Mouse (Mus musculus): Measurements from ENCODE around the gene Emc9. TPM values are rescaled to one million over a fixed set of nuclear protein-coding genes. Genes with fewer than 3 reads are reported as not detected.

The Emc9 gene
- 10 to 100 TPM; 44.7 to 58.2 TPM for total RNA-seq (2021)
- long read RNA-seq, experiment 1, transcript Emc9-201 (5 exons, 855 nt): major isoform, 35 of 40 reads
- long read RNA-seq, experiment 1, partial matches to known transcripts: 0 of 40 reads
- long read RNA-seq, experiment 1, other reads (novel, unspliced or antisense): 3 of 40 reads
- long read RNA-seq, experiment 2, transcript Emc9-201 (5 exons, 855 nt): major isoform, 31 of 42 reads
- long read RNA-seq, experiment 2, transcript Emc9-203 (3 exons, 340 nt): minor isoform, 5 of 42 reads
- long read RNA-seq, experiment 2, partial matches to known transcripts: 1 of 42 reads
- long read RNA-seq, experiment 2, other reads (novel, unspliced or antisense): 5 of 42 reads

- peak; percentile 52 to 65 for DNase-seq (ENCODE audit: low spot score in 2 of 2)
Measured at GRCm38 (mm10) chr14:55584702-55585565, at the start of gene Emc9. Emc9 (minus strand) TSS chr14:55585302.

DNA sequence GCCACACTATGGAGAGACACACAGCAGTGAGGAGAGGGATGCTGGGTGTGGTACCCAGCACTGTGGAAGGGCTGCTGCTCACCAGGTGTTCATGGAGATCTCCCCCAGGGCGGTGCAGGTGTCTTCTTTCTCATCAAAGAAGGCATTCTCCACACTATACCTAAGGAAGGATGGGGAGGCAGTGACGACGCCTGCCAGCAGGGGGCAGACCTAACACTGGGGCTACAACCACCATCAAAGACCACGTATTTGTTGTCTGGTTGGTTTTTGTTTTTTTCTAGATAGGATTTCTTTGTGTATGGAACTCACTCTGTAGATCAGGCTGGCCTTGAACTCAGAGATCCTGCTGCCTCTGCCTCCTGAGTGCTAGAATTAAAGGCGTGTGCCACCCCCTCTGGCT lies 44.2 kb upstream of the Emc9 start:
- peak; percentile 35 to 36 for DNase-seq (ENCODE audit: low spot score in 2 of 2)

DNA sequence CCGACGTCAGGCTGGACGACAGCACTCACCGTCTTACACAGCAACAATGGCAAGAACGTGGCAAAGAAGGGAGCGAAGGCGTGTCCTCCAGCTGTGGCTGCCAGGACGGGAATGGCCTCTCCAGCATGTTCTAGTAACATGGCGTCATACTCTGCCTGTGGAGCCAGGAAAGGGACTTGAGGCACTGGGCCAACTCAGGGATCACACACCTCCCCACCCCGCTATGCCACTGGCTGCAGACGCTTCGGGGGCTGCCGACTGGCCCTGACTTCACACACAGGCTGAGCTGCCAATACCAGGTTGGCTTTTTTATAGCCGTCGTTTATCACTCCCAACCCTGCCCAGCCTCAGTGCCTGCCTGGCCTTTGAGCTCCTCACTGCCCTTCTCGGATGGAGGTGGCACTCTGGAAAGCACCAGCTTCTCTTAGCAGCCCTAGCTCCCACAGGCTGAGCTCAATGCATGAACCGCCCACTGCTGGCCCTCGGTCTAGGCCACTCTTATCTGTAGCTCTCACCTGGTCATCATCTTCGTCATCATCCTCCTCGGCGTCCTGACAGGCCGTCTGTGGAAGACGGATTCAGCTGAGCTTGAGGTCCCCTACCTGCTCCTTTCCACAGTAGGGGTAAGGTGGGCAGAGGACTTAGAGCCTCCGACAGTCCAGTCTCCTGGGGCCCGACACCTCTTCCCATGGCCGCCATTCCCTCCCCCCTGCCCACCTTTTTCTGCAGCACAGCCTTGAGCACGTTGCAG lies 43.1 kb upstream of the Emc9 start:
- no peak for DNase-seq (ENCODE audit: low spot score in 2 of 2)

GRCm38 (mm10) chr14:55618486-55619195 lies 33.5 kb upstream of the Emc9 start:
- DNase-seq (ENCODE audit: low spot score in 2 of 2): no peak

DNA sequence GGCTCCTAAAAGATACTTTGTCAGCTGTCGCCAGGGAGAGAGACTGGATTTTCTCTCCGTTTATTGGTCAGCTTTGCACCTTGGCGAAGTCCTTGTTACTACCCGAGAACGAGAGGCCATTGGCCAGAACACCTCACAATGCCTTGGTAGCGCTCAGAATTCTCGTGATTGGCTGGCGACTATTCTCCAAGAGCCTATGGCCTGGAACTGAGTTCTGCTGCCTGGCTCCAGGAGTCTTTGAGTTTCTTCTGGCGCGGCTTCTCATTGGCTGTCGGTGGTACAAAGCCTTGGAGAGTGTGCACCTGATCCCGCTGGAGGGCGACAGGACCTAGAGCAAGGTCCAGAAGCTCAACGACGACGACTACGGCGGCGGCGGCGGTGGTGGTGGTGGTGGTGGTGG lies 32.7 kb upstream of the Emc9 start, which contains the start of gene Rec8:
TSS of gene Rec8 (plus strand) at position 216 of the 400 bp plus-strand sequence.
- no peak for DNase-seq (ENCODE audit: low spot score in 2 of 2)

DNA sequence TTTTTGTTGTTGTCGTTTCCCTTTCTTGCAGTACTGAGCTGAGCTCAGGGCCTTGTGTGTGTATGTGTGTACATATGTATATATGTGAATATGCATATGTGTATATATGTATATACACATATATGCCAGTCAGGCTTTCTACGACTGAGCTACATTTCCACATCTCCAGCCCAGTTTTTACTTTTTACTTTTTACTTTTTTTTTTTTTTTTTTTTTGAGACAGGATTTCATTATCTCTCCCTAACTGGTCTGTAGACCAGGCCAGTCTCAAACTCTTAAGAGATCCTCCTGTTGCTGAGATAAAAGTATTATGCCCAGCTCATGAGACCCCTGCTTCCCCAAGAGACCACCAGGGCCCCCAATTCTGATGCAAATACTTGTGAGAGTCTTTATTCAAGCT lies 31.7 kb upstream of the Emc9 start:
- DNase-seq (ENCODE audit: low spot score in 2 of 2): no peak

- no peak for DNase-seq (ENCODE audit: low spot score in 2 of 2)
Measured at GRCm38 (mm10) chr14:55615876-55616275, 30.8 kb upstream of the Emc9 start.

DNA sequence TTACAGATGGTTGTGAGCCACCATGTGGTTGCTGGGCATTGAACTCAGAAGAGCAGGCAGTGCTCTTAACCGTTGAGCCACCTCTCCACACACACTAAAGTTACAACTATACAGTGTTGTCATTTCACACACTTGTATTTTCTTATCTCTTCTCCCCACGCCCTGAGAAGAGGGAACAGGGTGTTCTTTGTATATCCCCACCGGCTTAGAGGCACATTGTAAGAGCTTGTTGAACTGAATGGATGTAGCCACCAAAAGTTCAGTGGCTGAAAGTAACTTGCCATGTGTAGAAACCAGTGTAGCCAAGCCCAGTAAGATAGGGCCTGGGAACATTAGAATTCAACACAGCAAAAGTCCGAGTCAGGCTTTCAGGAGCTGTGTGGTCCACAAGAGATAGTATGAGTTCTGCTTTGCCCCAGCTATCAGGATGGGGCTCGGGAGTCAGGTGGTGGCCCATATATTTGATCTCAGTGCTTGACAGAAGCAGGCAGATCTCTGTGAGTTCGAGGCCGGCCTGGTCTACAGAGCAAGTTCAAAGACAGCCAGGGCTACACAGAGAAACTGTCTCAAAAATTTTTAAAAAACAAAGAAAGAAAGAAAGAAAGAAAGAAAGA lies 29.6 kb upstream of the Emc9 start:
- DNase-seq (ENCODE audit: low spot score in 2 of 2): no peak

DNA sequence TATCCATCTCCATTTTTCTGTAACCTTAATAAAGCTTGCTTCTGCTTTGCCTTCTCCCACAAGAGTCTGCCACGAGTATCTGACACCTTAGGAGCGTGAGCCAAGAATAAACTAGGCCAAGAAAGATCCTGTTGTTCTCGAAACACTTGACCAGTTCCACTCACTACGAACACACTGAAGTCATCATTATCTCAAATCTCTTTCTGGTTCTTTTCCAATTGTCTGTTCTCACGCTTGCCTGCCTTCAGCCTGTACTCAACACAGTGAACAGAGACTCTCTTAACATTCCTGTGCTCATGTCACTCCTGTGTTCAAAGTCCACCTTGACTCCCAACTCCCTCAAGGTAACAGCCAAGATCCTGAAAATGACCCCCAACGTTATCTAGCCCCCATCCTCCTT lies 28.2 kb upstream of the Emc9 start:
- no peak for DNase-seq (ENCODE audit: low spot score in 2 of 2)

- no peak for DNase-seq (ENCODE audit: low spot score in 2 of 2)
Measured at GRCm38 (mm10) chr14:55608339-55608738, 23.2 kb upstream of the Emc9 start.

GRCm38 (mm10) chr14:55605743-55606459 lies 20.8 kb upstream of the Emc9 start:
- no peak for DNase-seq (ENCODE audit: low spot score in 2 of 2)

- no peak for DNase-seq (ENCODE audit: low spot score in 2 of 2)
Measured at GRCm38 (mm10) chr14:55604823-55605222, 19.7 kb upstream of the Emc9 start.

- peak; percentile 84 for DNase-seq (ENCODE audit: low spot score in 2 of 2)
Measured at GRCm38 (mm10) chr14:55603633-55604576, 18.8 kb upstream of the Emc9 start.

DNA sequence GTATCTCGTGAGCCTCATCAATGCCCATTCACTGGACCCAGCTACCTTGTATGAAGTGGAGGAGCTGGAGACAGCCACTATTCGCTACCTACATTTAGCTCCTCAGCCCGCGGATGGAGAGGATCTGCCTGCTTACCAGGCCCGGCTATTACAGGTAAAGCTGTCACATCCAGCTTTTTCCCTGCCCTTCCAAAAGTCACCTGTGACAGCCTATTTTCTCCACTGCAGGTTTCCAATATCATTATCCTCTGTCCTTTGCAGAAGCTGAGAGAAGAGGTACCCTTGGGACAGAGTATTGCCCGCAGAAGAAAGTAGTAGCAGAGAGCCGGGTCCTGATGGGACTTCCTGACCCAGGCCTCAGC lies 18.1 kb upstream of the Emc9 start, which contains the start of gene Irf9:
TSS of gene Irf9 (plus strand) at position 301 of the 362 bp plus-strand sequence.
- DNase-seq (ENCODE audit: low spot score in 2 of 2): no peak

DNA sequence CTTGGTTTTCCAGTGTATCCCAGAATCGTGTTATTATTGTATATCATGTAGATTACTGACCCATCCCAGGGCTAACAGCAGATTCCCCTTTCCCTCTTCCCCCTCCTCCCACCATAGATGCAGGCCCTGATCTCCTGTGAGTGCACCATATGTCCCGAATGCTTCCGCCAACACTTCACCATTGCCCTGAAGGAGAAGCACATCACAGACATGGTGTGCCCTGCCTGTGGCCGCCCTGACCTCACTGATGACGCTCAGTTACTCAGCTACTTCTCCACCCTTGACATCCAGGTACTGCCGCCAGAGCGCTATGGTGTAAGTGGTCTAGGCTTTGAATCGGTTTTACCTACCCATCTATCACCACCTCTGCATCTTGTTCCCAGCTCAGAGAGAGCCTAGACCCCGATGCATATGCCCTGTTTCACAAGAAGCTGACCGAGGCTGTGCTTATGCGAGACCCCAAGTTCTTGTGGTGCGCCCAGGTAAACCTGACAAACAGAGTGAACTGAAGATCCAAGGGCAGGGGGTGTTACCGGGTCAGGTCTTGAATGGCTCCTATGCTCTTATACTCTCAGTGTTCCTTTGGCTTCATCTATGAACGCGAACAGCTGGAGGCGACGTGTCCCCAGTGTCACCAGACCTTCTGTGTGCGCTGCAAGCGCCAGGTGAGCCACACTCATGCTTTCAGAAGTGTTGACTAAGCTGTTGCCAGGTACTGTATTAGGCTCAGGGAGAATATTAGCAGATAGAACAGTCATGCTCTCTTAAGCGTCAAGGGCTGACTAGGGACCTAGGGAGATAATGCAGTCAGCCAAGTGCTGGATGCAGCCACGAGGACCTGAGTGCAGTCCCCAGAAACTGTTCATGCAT lies 13.7 kb upstream of the Emc9 start:
- no peak for DNase-seq (ENCODE audit: low spot score in 2 of 2)

DNA sequence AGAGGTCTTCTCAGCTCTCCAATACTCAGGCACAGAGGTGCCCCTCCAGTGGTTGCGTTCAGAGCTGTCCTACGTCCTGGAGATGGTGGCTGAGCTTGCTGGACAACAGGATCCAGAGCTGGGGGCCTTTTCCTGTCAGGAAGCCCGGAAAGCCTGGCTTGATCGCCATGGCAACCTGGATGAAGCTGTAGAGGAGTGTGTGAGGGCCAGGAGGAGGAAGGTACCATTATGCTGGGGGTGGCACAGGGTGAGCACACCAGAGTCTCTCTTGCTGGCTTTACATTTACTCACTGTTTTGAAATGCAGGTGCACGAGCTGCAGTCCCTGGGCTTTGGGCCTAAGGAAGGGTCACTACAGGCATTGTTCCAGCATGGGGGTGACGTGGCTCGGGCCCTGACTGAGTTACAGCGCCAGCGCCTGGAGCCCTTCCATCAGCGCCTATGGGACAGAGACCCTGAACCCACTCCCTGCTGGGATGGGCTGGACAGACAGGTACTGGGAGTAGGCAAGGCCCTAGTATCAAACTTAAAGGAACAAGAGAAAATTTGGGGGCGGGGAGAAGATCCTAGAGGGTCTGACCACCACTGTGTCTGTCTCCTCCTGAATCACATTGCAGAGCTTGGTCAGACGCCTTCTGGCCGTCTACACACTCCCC lies 11.1 kb upstream of the Emc9 start:
- peak in 1 of 2 experiments; percentile 23 for DNase-seq (ENCODE audit: low spot score in 2 of 2)

- DNase-seq (ENCODE audit: low spot score in 2 of 2): no peak
Measured at GRCm38 (mm10) chr14:55592226-55592625, 7.1 kb upstream of the Emc9 start.

Data from left cerebral cortex, adult 18-20 months (tissue).